Mouse (Mus musculus) forebrain, embryonic 11.5 days (tissue): ENCODE measurements at regions not wholly inside any gene's neighbourhood (a gene's known extent, or its start where the extent isn't known, plus 50 kb on each side); places are given as distances from the start of the nearest gene placed in this dataset.

Source experiments
- ATAC-seq: fragments of 200-750 bp; cut with Nextera tagmentation; replicated peaks from 2 replicates; pipeline ENCODE4 v1.8.0; 2017; ENCODE audit warnings: moderate TSS enrichment; ENCODE audit not compliant: low FRiP score
- DNase-seq: peaks from one replicate; pipeline ENCODE4 v3.0.0-alpha.2; 2017; ENCODE audit warnings: low spot score
- H3K27ac ChIP-seq: fragments of 300-500 bp; sonication (generic); 2 replicates; pipeline ENCODE4 v1.5.1; 2014; ENCODE audit warnings: low read depth, low read length
- H3K27me3 ChIP-seq: fragments of 300-500 bp; sonication (generic); 2 replicates; pipeline ENCODE4 v1.6.1; 2014; ENCODE audit warnings: mild to moderate bottlenecking, low read length, mixed read lengths; ENCODE audit not compliant: control insufficient read depth, insufficient read depth
- H3K36me3 ChIP-seq: fragments of 300-500 bp; sonication (generic); 2 replicates; pipeline ENCODE4 v1.6.1; 2014; ENCODE audit warnings: mild to moderate bottlenecking, low read length, moderate library complexity, mixed read lengths; ENCODE audit not compliant: control insufficient read depth, insufficient read depth
- H3K4me1 ChIP-seq: fragments of 300-500 bp; sonication (generic); replicated peaks from 2 replicates; pipeline ENCODE4 v1.6.1; 2014; ENCODE audit warnings: low read length, mixed read lengths; ENCODE audit not compliant: control insufficient read depth, insufficient read depth
- H3K4me2 ChIP-seq: fragments of 300-500 bp; sonication (generic); 2 replicates; pipeline ENCODE4 v1.6.1; 2014; ENCODE audit warnings: low read depth, mild to moderate bottlenecking, low read length, moderate library complexity, mixed read lengths; ENCODE audit not compliant: severe bottlenecking
- H3K4me3 ChIP-seq: fragments of 300-500 bp; sonication (generic); 2 replicates; pipeline ENCODE4 v1.5.1; 2014; ENCODE audit warnings: low read depth, low read length
- H3K9ac ChIP-seq: fragments of 300-500 bp; sonication (generic); 2 replicates; pipeline ENCODE4 v1.6.1; 2014; ENCODE audit warnings: low read length
- H3K9me3 ChIP-seq: fragments of 300-500 bp; sonication (generic); 2 replicates; pipeline ENCODE4 v1.6.1; 2016; ENCODE audit warnings: low read length, mixed read lengths; ENCODE audit not compliant: control insufficient read depth
- WGBS: fragments of 180-500 bp; shearing (Covaris S2); extraction: QIAGEN DNeasy Blood & Tissue Kit; methylation state at CpG from one replicate; pipeline ENCODE4 v1.1.7; 2014; 5-methylcytosine and 5-hydroxymethylcytosine counted together

GRCm38 (mm10) chr3:62985033-62985432 is 256.3 kb upstream of the Mme start:
- ATAC-seq (no peak), DNase-seq (no peak)
- Histone ChIP-seq H3K4me1 (no peaks in the 10 kb centered on the region), H3K27me3 (no peaks in the 10 kb centered on the region), H3K9ac (no peak overlapping the region), H3K36me3 (no peaks in the 10 kb centered on the region), H3K9me3 (no peaks in the 10 kb centered on the region), H3K4me3 (no peak overlapping the region), H3K27ac (no peak overlapping the region), H3K4me2 (no peak overlapping the region)
- 87% methylated on average over 4 of the region's 4 CpGs for WGBS

DNA sequence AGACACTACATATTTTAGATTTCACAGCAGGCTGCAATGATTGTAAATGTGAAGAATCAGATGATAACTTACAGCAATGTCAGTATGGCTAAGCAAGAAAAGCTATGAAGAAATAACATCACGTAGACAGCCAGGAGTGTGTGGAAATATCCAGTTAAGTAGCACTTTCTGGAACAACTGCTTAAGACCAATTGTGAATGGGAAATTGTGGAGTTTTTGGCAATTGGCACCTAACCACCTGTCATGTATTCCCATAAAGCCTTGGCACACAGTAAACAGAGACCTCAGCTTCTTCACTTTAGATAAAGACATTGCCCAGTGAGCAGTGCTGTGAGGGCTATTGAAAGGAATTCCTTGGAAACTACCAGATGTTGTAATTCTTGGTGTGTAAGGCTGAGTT is 264.4 kb upstream of the Mme start:
- Histone ChIP-seq H3K4me1 (no peaks in the 10 kb centered on the region), H3K4me2 (no peak overlapping the region), H3K27me3 (no peaks in the 10 kb centered on the region), H3K36me3 (no peaks in the 10 kb centered on the region), H3K4me3 (no peak overlapping the region), H3K9me3 (no peaks in the 10 kb centered on the region), H3K9ac (no peak overlapping the region), H3K27ac (no peak overlapping the region)
- ATAC-seq = no peak
- 90% methylated on average over 1 of the region's 1 CpGs for WGBS
- DNase-seq = no peak

DNA sequence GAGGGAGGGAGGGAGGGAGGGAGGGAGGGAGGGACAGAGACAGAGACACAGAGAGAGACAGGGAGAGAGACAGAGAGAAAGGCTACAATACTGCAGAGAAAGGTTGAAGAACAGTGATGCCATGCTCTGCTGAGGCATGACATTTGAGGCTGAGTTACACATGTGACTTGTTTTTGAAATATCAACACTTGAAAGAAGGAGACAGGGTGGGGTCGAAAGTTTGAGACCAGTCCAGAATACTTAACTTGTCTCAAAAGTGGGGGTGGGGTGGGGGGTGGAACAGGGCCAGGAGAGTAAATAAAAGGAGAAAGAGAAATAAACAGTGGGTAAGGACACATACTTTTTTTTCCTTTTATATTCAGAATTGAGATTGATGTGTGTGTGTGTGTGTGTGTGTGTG is 278.1 kb upstream of the Mme start:
- Histone ChIP-seq H3K4me1 (no peaks in the 10 kb centered on the region), H3K9me3 (no peaks in the 10 kb centered on the region), H3K36me3 (no peaks in the 10 kb centered on the region), H3K4me2 (no peak overlapping the region), H3K4me3 (no peak overlapping the region), H3K27ac (no peak overlapping the region), H3K9ac (no peak overlapping the region), H3K27me3 (no peaks in the 10 kb centered on the region)
- no peak for ATAC-seq
- no peak for DNase-seq
- WGBS = 72% methylated on average over 1 of the region's 1 CpGs

DNA sequence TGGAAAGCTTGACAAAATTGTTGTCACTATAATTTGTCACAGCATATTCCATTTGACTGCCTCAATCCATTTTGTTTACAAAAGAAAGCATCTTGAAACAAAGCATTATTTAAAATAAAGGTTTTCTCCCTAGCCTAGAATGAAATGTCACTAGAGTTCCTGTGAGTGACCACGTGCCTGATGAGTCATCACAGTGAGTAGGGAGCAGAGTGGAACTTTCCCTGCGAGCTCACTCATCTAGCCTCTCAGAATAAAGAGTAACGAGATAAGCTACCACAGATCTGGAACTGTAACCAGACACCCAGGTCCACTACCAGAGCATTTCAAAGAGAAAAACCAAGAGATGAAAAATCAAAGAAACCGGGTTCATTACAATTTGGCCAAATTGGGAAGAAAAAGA is 278.7 kb upstream of the Mme start:
- 57% methylated on average over 4 of the region's 4 CpGs for WGBS
- no peak overlapping the region for H3K27ac ChIP-seq
- H3K36me3 ChIP-seq = no peaks in the 10 kb centered on the region
- H3K27me3 ChIP-seq = no peaks in the 10 kb centered on the region
- DNase-seq (no peak), ATAC-seq (no peak)
- H3K4me2 ChIP-seq = no peak overlapping the region
- H3K9me3 ChIP-seq = no peaks in the 10 kb centered on the region
- no peak overlapping the region for H3K9ac ChIP-seq
- H3K4me3 ChIP-seq = no peak overlapping the region
- H3K4me1 ChIP-seq = no peaks in the 10 kb centered on the region

GRCm38 (mm10) chr3:62945356-62945755 is 296.0 kb upstream of the Mme start:
- Histone ChIP-seq H3K36me3 (no peaks in the 10 kb centered on the region), H3K4me2 (no peak overlapping the region), H3K27ac (no peak overlapping the region), H3K9me3 (no peaks in the 10 kb centered on the region), H3K27me3 (no peaks in the 10 kb centered on the region), H3K4me1 (no peaks in the 10 kb centered on the region), H3K9ac (no peak overlapping the region), H3K4me3 (no peak overlapping the region)
- ATAC-seq (no peak), DNase-seq (no peak)

GRCm38 (mm10) chr3:62938601-62939000 is 302.7 kb upstream of the Mme start:
- Histone ChIP-seq H3K9me3 (no peaks in the 10 kb centered on the region), H3K27me3 (no peaks in the 10 kb centered on the region), H3K4me2 (no peak overlapping the region), H3K4me3 (no peak overlapping the region), H3K27ac (no peak overlapping the region), H3K36me3 (no peaks in the 10 kb centered on the region), H3K4me1 (no peaks in the 10 kb centered on the region), H3K9ac (no peak overlapping the region)
- DNase-seq = no peak
- ATAC-seq = peak; percentile 47; the same call in 1 of the 2 replicates
- 59% methylated on average over 1 of the region's 1 CpGs for WGBS

- ATAC-seq (no peak), DNase-seq (no peak)
- no peak overlapping the region for H3K4me2 ChIP-seq
- H3K4me3 ChIP-seq = no peak overlapping the region
- 19% methylated on average over 1 of the region's 1 CpGs for WGBS
- no peak overlapping the region for H3K27ac ChIP-seq
- no peaks in the 10 kb centered on the region for H3K36me3 ChIP-seq
- no peaks in the 10 kb centered on the region for H3K9me3 ChIP-seq
- no peaks in the 10 kb centered on the region for H3K27me3 ChIP-seq
- H3K9ac ChIP-seq = no peak overlapping the region
- H3K4me1 ChIP-seq = no peaks in the 10 kb centered on the region
These were observed 316.9 kb upstream of the Mme start for GRCm38 (mm10) chr3:62924441-62924840.

DNA sequence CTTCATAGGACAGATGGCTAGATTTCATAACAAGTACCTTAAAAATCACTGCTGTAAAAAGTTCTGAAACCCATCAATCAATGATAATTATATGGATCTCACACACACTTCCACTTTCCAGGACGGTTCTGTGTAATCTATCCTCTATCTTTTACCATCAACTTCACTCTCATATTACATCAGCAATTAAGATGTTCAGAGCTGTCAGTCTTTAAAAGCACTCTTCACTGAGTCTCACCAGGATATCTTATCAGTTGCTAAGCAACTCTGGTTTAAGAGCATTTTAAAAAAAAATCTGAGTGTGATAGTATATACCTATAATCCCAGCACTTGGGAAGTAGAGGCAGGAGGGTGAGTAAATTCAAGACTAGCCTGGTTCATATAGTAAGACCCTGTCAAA is 312.0 kb upstream of the Gpr149 start:
- DNase-seq (no peak), ATAC-seq (no peak)
- Histone ChIP-seq H3K4me3 (no peak overlapping the region), H3K4me1 (no peaks in the 10 kb centered on the region), H3K36me3 (no peaks in the 10 kb centered on the region), H3K27me3 (no peaks in the 10 kb centered on the region), H3K4me2 (no peak overlapping the region), H3K9me3 (no peaks in the 10 kb centered on the region), H3K27ac (no peak overlapping the region), H3K9ac (no peak overlapping the region)
- 58% methylated on average over 1 of the region's 1 CpGs for WGBS

GRCm38 (mm10) chr3:62885104-62885503 is 280.2 kb upstream of the Gpr149 start:
- no peak for DNase-seq
- H3K27ac ChIP-seq = no peak overlapping the region
- H3K4me2 ChIP-seq = no peak overlapping the region
- no peaks in the 10 kb centered on the region for H3K36me3 ChIP-seq
- no peak overlapping the region for H3K4me3 ChIP-seq
- H3K27me3 ChIP-seq = no peaks in the 10 kb centered on the region
- ATAC-seq = no peak
- H3K9ac ChIP-seq = no peak overlapping the region
- no peaks in the 10 kb centered on the region for H3K4me1 ChIP-seq
- no peaks in the 10 kb centered on the region for H3K9me3 ChIP-seq
